Mouse (Mus musculus) embryonic facial prominence, embryonic 11.5 days (tissue): Measurements from ENCODE around the gene Slc3a1. TPM values are rescaled to one million over a fixed set of nuclear protein-coding genes. Genes with fewer than 3 reads are reported as not detected.

Experiments used
- ATAC-seq: fragments of 200-750 bp; cut with Nextera tagmentation; replicated peaks from 2 replicates; pipeline ENCODE4 v1.8.0; 2017; ENCODE audit warnings: low read depth; ENCODE audit not compliant: insufficient number of reproducible peaks, low FRiP score, low TSS enrichment
- DNase-seq: peaks from one replicate; pipeline ENCODE4 v3.0.0-alpha.2; 2015; ENCODE audit warnings: low spot score
- H3K27ac ChIP-seq: fragments of 300-500 bp; sonication (generic); replicated peaks from 2 replicates; pipeline ENCODE4 v1.5.1; 2014; ENCODE audit warnings: mild to moderate bottlenecking, low read depth, low read length, control low read depth
- H3K27me3 ChIP-seq: fragments of 300-500 bp; sonication (generic); 2 replicates; pipeline ENCODE4 v1.6.1; 2014; ENCODE audit warnings: mild to moderate bottlenecking, low read length, moderate library complexity, mixed read lengths; ENCODE audit not compliant: control insufficient read depth, insufficient read depth
- H3K36me3 ChIP-seq: fragments of 300-500 bp; sonication (generic); replicated peaks from 2 replicates; pipeline ENCODE4 v1.6.1; 2014; ENCODE audit warnings: low read depth, mild to moderate bottlenecking, low read length, moderate library complexity, mixed read lengths; ENCODE audit not compliant: control insufficient read depth, insufficient read depth
- H3K4me1 ChIP-seq: fragments of 300-500 bp; sonication (generic); 2 replicates; pipeline ENCODE4 v1.6.1; 2014; ENCODE audit warnings: low read length, mixed read lengths; ENCODE audit not compliant: control insufficient read depth, insufficient read depth
- H3K4me2 ChIP-seq: fragments of 300-500 bp; sonication (generic); 2 replicates; pipeline ENCODE4 v1.6.1; 2014; ENCODE audit warnings: low read depth, mild to moderate bottlenecking, control low read depth, low read length, moderate library complexity
- H3K4me3 ChIP-seq: fragments of 300-500 bp; sonication (generic); 2 replicates; pipeline ENCODE4 v1.5.1; 2014; ENCODE audit warnings: low read depth, low read length, control low read depth
- H3K9ac ChIP-seq: fragments of 300-500 bp; sonication (generic); replicated peaks from 2 replicates; pipeline ENCODE4 v1.6.1; 2014; ENCODE audit warnings: mild to moderate bottlenecking, control low read depth, low read length
- H3K9me3 ChIP-seq: fragments of 300-500 bp; sonication (generic); replicated peaks from 2 replicates; pipeline ENCODE4 v1.6.1; 2016; ENCODE audit warnings: mild to moderate bottlenecking, low read length, inconsistent platforms, mixed read lengths; ENCODE audit not compliant: control insufficient read depth
- whole genome bisulfite sequencing: fragments of 180-500 bp; shearing (Covaris S2); extraction: QIAGEN DNeasy Blood & Tissue Kit; methylation state at CpG from one replicate; pipeline ENCODE4 v1.1.7; 2014; 5-methylcytosine and 5-hydroxymethylcytosine counted together
- polyA plus RNA-seq: library from polyadenylated mRNA; unstranded; fragments of >200 nt; fragmentation: Nextera tagmentation; extraction: Ambion mirVana; gene quantifications from 2 replicates; pipeline ENCODE4 v1.2.1, GENCODE M21; 2014

Slc3a1 gene
- polyA plus RNA-seq, 1 experiment from 2014 or later: 0.35 TPM

GRCm38 (mm10) chr17:85110640-85111039, 82.5 kb downstream of the Slc3a1 start:
- Histone ChIP-seq H3K36me3 (no peaks in the 10 kb centered on the region), H3K9me3 (no peaks in the 10 kb centered on the region), H3K4me2 (no peak overlapping the region), H3K4me1 (no peaks in the 10 kb centered on the region), H3K4me3 (no peak overlapping the region), H3K9ac (no peak overlapping the region), H3K27me3 (no peaks in the 10 kb centered on the region), H3K27ac (no peak overlapping the region)
- WGBS: 92% methylated on average over 1 of the region's 1 CpGs
- no peak for DNase-seq
- no peak for ATAC-seq

- Histone ChIP-seq H3K4me1 (no peaks in the 10 kb centered on the region), H3K27me3 (no peaks in the 10 kb centered on the region), H3K27ac (no peak overlapping the region), H3K9me3 (no peaks in the 10 kb centered on the region), H3K4me3 (no peak overlapping the region), H3K36me3 (no peaks in the 10 kb centered on the region), H3K4me2 (no peak overlapping the region), H3K9ac (no peak overlapping the region)
- DNase-seq (no peak), ATAC-seq (no peak)
- WGBS: 83% methylated on average over 8 of the region's 8 CpGs
Observed at GRCm38 (mm10) chr17:85113441-85113840, 85.3 kb downstream of the Slc3a1 start.

Other genes starting within 250 kb of the Slc3a1 start
- 60.0 and 63.1 TPM in 2 replicates for gene Lrpprc, start 237.6 kb upstream of the Slc3a1 start, polyA plus RNA-seq
- gene Ppm1b, start 71.6 kb upstream of the Slc3a1 start, polyA plus RNA-seq: 89.4 and 93.9 TPM in 2 replicates
- gene Prepl, start 61.9 kb downstream of the Slc3a1 start, polyA plus RNA-seq: 40.6 and 45.5 TPM in 2 replicates
- 16.8 and 16.9 TPM in 2 replicates for gene Camkmt, start 62.2 kb downstream of the Slc3a1 start, polyA plus RNA-seq